Mouse (Mus musculus) liver, embryonic 15.5 days (tissue): ENCODE measurements around the gene Thegl. TPM values are rescaled to one million over a fixed set of nuclear protein-coding genes. Genes with fewer than 3 reads are reported as not detected.

ENCODE experiments used
- ATAC-seq: fragments of 200-750 bp; cut with Nextera tagmentation; 2 replicates; pipeline ENCODE4 v1.8.0; 2017; ENCODE audit warnings: moderate number of reproducible peaks, mild to moderate bottlenecking, moderate library complexity; ENCODE audit not compliant: insufficient read depth
- H3K27ac ChIP-seq: fragments of 300-500 bp; sonication (generic); replicated peaks from 2 replicates; pipeline ENCODE4 v1.5.1; 2015; ENCODE audit warnings: mild to moderate bottlenecking, inconsistent platforms
- H3K27me3 ChIP-seq: fragments of 300-500 bp; sonication (generic); 2 replicates; pipeline ENCODE4 v1.6.1; 2015; ENCODE audit warnings: mild to moderate bottlenecking, inconsistent platforms
- H3K36me3 ChIP-seq: fragments of 300-500 bp; sonication (generic); replicated peaks from 2 replicates; pipeline ENCODE4 v1.6.1; 2015; ENCODE audit warnings: moderate library complexity, mild to moderate bottlenecking, inconsistent platforms
- H3K4me1 ChIP-seq: fragments of 300-500 bp; sonication (generic); replicated peaks from 2 replicates; pipeline ENCODE4 v1.6.1; 2015; ENCODE audit warnings: inconsistent platforms
- H3K4me2 ChIP-seq: fragments of 300-500 bp; sonication (generic); 2 replicates; pipeline ENCODE4 v1.6.1; 2015; ENCODE audit warnings: moderate library complexity, mild to moderate bottlenecking, inconsistent platforms
- H3K4me3 ChIP-seq: fragments of 300-500 bp; sonication (generic); replicated peaks from 2 replicates; pipeline ENCODE4 v1.5.1; 2015; ENCODE audit warnings: mild to moderate bottlenecking, inconsistent platforms
- H3K9ac ChIP-seq: fragments of 300-500 bp; sonication (generic); 2 replicates; pipeline ENCODE4 v1.6.1; 2015; ENCODE audit warnings: moderate library complexity, mild to moderate bottlenecking, inconsistent platforms
- H3K9me3 ChIP-seq: fragments of 300-500 bp; sonication (generic); replicated peaks from 2 replicates; pipeline ENCODE4 v1.6.1; 2016; ENCODE audit warnings: inconsistent platforms
- WGBS: fragments of 180-500 bp; shearing (Covaris S2); methylation state at CpG from one replicate; pipeline ENCODE4 v1.1.7; 2015; ENCODE audit warnings: mixed read lengths; ENCODE audit not compliant: insufficient replicate concordance; 5-methylcytosine and 5-hydroxymethylcytosine counted together
- polyA plus RNA-seq: library from polyadenylated mRNA; unstranded; fragments of >200 nt; fragmentation: Nextera tagmentation; extraction: Ambion mirVana; gene quantifications from 2 replicates; pipeline ENCODE4 v1.2.1, GENCODE M21; 2015

The Thegl gene
- polyA plus RNA-seq, 1 experiment from 2014 or later, result 0.32 TPM

DNA sequence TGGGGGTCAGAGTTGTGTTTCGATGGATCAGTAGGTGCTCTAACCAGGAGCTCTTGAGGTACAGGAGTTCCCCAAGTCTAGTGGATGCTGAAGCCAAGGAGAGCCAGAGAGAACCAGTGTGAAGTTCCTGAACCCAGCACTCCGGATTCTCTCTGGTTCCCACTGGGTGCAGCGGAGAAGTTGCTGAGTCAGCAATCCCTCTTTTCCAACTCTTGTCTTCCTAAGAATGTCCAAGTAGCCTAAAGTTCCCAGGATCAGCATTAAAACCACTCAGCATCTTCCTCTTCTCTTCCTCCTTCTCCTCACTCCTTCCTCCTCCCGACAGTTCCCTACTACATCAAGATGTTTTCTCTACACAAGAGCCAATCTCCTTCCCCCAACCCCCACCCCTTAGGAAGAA is 68.6 kb downstream of the Thegl start:
- no peak overlapping the region for H3K9ac ChIP-seq
- WGBS, result 77% methylated on average over 4 of the region's 4 CpGs

GRCm38 (mm10) chr5:77085753-77086450 is 70.1 kb downstream of the Thegl start:
- no peak overlapping the region for H3K9ac ChIP-seq
- H3K9me3 ChIP-seq, result no peaks in the 10 kb centered on the region
- ATAC-seq, result no peak
- no peaks in the 10 kb centered on the region for H3K36me3 ChIP-seq
- no peak overlapping the region for H3K4me3 ChIP-seq
- H3K4me1 ChIP-seq, result no peaks in the 10 kb centered on the region
- H3K27ac ChIP-seq, result no peak overlapping the region
- H3K27me3 ChIP-seq, result no peaks in the 10 kb centered on the region
- WGBS, result 63% methylated on average over 10 of the region's 10 CpGs
- no peak overlapping the region for H3K4me2 ChIP-seq

More for the DNA sequence above, 68.6 kb downstream of the Thegl start:
- no peak overlapping the region for H3K4me2 ChIP-seq
- no peak for ATAC-seq
- H3K4me1 ChIP-seq, result no peaks in the 10 kb centered on the region
- H3K27me3 ChIP-seq, result no peaks in the 10 kb centered on the region
- no peak overlapping the region for H3K4me3 ChIP-seq
- H3K27ac ChIP-seq, result no peak overlapping the region
- H3K36me3 ChIP-seq, result no peaks in the 10 kb centered on the region
- H3K9me3 ChIP-seq, result no peaks in the 10 kb centered on the region

- ATAC-seq, result no peak
- Histone ChIP-seq H3K27ac (no peak overlapping the region), H3K4me3 (no peak overlapping the region), H3K9ac (no peak overlapping the region), H3K4me1 (no peaks in the 10 kb centered on the region), H3K9me3 (no peaks in the 10 kb centered on the region), H3K36me3 (no peaks in the 10 kb centered on the region), H3K4me2 (no peak overlapping the region), H3K27me3 (no peaks in the 10 kb centered on the region)
- WGBS, result 55% methylated on average over 7 of the region's 7 CpGs
These were observed 70.7 kb downstream of the Thegl start for GRCm38 (mm10) chr5:77086541-77086940.

DNA sequence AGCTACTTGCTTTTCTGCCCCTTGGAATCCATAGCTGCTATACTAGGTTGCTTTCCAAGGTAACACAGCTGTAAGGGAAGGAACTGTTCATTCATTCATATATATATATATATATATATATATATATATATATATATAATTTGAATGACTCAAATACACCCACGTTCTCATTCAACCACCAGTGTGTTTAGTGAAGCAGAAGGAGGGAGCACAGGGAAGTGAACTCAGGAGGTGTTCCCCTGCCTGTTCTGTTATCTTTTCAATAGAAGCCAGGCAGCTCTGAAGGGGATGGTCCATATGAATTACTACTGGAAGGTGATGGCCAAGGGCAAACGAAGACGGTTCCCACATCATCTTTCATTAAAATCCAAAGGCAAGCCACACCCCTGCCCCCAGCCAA is 71.3 kb downstream of the Thegl start:
- H3K9me3 ChIP-seq, result no peaks in the 10 kb centered on the region
- H3K4me2 ChIP-seq, result no peak overlapping the region
- H3K27ac ChIP-seq, result no peak overlapping the region
- H3K27me3 ChIP-seq, result no peaks in the 10 kb centered on the region
- no peaks in the 10 kb centered on the region for H3K36me3 ChIP-seq
- no peaks in the 10 kb centered on the region for H3K4me1 ChIP-seq
- no peak for ATAC-seq
- no peak overlapping the region for H3K4me3 ChIP-seq
- H3K9ac ChIP-seq, result no peak overlapping the region
- 45% methylated on average over 3 of the region's 3 CpGs for WGBS

- no peak overlapping the region for H3K4me3 ChIP-seq
- no peak overlapping the region for H3K4me2 ChIP-seq
- H3K27ac ChIP-seq, result no peak overlapping the region
- H3K4me1 ChIP-seq, result no peaks in the 10 kb centered on the region
- peaks cover 6% of the 10 kb centered on the region for H3K27me3 ChIP-seq
- 43% methylated on average over 1 of the region's 1 CpGs for WGBS
- no peak overlapping the region for H3K9ac ChIP-seq
- no peak for ATAC-seq
- H3K9me3 ChIP-seq, result no peaks in the 10 kb centered on the region
- H3K36me3 ChIP-seq, result no peaks in the 10 kb centered on the region
These were observed 73.5 kb downstream of the Thegl start for GRCm38 (mm10) chr5:77089294-77089693.

DNA sequence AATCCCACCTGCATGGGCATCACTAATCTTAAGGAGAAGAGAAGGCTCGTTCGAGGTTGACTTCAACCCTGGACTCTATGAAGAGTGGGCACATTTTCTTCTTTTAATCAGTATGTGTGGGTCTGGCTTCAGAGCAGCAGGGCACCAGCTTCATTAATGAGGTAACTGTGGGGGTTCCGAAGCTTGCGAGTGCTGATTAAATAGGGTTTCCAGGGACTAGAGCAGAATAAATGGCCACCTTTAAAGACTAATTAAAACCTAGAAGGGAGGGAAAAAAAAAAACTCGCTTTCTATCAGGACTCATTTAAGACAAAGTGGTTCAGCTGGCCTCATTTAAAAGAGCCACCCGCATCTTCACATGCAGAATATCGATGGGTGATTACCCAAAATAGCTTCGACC is 74.1 kb downstream of the Thegl start:
- Histone ChIP-seq H3K4me3 (no peak overlapping the region), H3K27me3 (peaks cover 12% of the 10 kb centered on the region), H3K4me2 (no peak overlapping the region), H3K36me3 (no peaks in the 10 kb centered on the region), H3K4me1 (peaks cover 2% of the 10 kb centered on the region), H3K27ac (no peak overlapping the region), H3K9ac (no peak overlapping the region), H3K9me3 (no peaks in the 10 kb centered on the region)
- ATAC-seq, result no peak
- 70% methylated on average over 8 of the region's 8 CpGs for WGBS

GRCm38 (mm10) chr5:77090521-77091096 is 74.8 kb downstream of the Thegl start:
- Histone ChIP-seq H3K9me3 (no peaks in the 10 kb centered on the region), H3K4me2 (no peak overlapping the region), H3K36me3 (no peaks in the 10 kb centered on the region), H3K9ac (no peak overlapping the region), H3K4me1 (peaks cover 9% of the 10 kb centered on the region), H3K4me3 (no peak overlapping the region), H3K27me3 (peaks cover 19% of the 10 kb centered on the region), H3K27ac (no peak overlapping the region)
- 56% methylated on average over 5 of the region's 5 CpGs for WGBS
- no peak for ATAC-seq

- ATAC-seq, result no peak
- Histone ChIP-seq H3K4me3 (no peak overlapping the region), H3K9ac (no peak overlapping the region), H3K27ac (no peak overlapping the region), H3K27me3 (peaks cover 32% of the 10 kb centered on the region), H3K9me3 (no peaks in the 10 kb centered on the region), H3K4me2 (no peak overlapping the region), H3K36me3 (no peaks in the 10 kb centered on the region), H3K4me1 (peaks cover 13% of the 10 kb centered on the region)
- WGBS, result 56% methylated on average over 3 of the region's 3 CpGs
These were observed 76.1 kb downstream of the Thegl start for GRCm38 (mm10) chr5:77091923-77092322.

- ATAC-seq, result no peak
- WGBS, result 24% methylated on average over 5 of the region's 5 CpGs
- peaks cover 36% of the 10 kb centered on the region for H3K27me3 ChIP-seq
- H3K9me3 ChIP-seq, result no peaks in the 10 kb centered on the region
- H3K4me1 ChIP-seq, result peaks cover 18% of the 10 kb centered on the region
- H3K9ac ChIP-seq, result no peak overlapping the region
- H3K4me2 ChIP-seq, result no peak overlapping the region
- H3K36me3 ChIP-seq, result no peaks in the 10 kb centered on the region
- H3K27ac ChIP-seq, result no peak overlapping the region
- no peak overlapping the region for H3K4me3 ChIP-seq
These were observed 76.7 kb downstream of the Thegl start for GRCm38 (mm10) chr5:77092531-77092930.

GRCm38 (mm10) chr5:77093961-77094360 is 78.1 kb downstream of the Thegl start:
- peak overlapping the region; percentile 90 for H3K4me2 ChIP-seq
- H3K27ac ChIP-seq, result no peak overlapping the region
- H3K36me3 ChIP-seq, result no peaks in the 10 kb centered on the region
- H3K4me3 ChIP-seq, result peak overlapping the region; percentile 59
- peaks cover 21% of the 10 kb centered on the region for H3K4me1 ChIP-seq
- no peaks in the 10 kb centered on the region for H3K9me3 ChIP-seq
- ATAC-seq, result no peak
- peaks cover 36% of the 10 kb centered on the region for H3K27me3 ChIP-seq
- WGBS, result 44% methylated on average over 8 of the region's 8 CpGs
- no peak overlapping the region for H3K9ac ChIP-seq

DNA sequence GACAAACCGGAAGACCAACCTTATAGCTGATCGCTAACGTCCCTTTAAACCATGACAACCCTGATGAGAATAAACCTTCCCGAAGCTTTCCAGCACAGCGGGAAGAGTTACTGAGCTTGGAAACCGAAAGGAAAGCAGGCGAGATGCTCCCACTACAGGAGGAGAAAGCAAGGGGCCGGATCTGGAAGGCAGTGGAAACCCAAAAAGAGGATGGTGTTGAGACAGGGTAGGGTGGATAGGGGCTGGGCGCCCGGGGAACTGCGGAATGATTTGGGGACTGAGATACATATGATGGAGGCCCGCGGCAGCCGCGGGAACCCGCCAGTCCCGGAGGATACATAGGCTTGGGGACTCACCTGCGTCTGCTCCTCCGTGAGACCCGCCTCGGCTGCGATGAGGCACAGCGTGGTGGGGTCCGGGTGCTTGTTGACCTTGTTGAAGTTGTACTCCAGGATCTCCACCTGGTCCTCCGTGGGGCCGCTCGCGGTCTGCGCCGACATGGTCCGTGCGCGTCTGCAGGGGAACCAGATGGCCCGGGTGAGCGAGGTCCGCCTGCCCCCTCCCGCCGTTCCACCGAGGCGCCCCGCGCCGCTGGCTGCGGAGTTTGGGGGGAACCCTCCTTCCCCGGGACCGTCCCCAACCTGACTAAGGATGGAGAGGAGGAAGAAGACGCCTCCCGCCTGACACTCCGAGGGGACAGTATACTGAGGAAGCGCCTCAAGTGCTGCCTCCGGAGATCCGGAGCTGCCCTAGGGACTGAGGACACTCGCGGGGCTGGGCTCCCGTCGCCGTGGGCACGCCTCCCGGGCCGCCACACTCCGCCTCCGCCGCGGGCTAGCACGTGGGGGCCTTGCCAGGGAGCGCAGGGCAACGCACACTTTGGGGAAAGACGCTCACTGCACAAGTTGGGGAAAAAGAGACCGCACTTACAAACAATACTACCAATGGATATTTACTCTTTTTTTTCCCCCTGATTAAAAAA is 79.0 kb downstream of the Thegl start:
- Histone ChIP-seq H3K9ac (peak overlapping the region; percentile 42; the same call in 1 of the 2 replicates), H3K36me3 (no peaks in the 10 kb centered on the region), H3K27me3 (peaks cover 42% of the 10 kb centered on the region), H3K27ac (no peak overlapping the region), H3K4me2 (peak overlapping the region; percentile 90), H3K4me1 (peaks cover 24% of the 10 kb centered on the region), H3K9me3 (no peaks in the 10 kb centered on the region), H3K4me3 (peak overlapping the region; percentile 59)
- peak; percentile 61 for ATAC-seq
- WGBS, result under 1% methylated on average over 69 of the region's 69 CpGs
